Mouse (Mus musculus): ENCODE measurements around the gene Sez6.

DNA sequence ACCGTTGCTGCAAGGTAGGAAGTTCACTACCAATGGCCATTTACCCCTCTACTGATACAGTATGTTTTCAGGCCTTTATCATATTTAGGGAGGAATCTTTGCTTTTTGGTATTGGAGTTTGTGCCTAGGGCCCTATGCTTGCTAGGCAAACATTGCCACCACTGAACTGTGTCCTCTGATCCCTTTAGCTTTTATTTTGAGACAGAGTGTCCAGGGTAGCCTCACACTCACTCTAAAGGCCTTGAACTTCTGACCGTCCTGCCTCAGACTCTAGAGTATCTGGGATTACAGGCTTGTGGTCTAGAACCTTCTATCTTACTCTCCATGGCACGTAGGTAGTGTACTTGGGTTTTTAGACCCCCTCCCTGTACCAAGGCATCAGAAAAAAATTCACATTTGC is 30.4 kb upstream of the Sez6 start:
- no peak for TF ChIP-seq POLR2A (IDR thresholded peaks at IDR 0.05; ENCODE audit: low read depth, low read length)
- TF ChIP-seq CTCF (IDR thresholded peaks at IDR 0.05; ENCODE audit: extremely low read depth, insufficient read depth, insufficient read length, insufficient replicate concordance): no peak
